Mouse (Mus musculus) liver, embryonic 14.5 days (tissue): ENCODE data around the gene Ascl1. TPM values are rescaled to one million over a fixed set of nuclear protein-coding genes. Genes with fewer than 3 reads are reported as not detected.

ENCODE experiments used
- ATAC-seq: fragments of 200-750 bp; cut with Nextera tagmentation; 2 replicates; pipeline ENCODE4 v1.8.0; 2017; ENCODE audit warnings: moderate number of reproducible peaks, mild to moderate bottlenecking, moderate library complexity; ENCODE audit not compliant: insufficient read depth
- DNase-seq, 3 experiments: peaks; one replicate each; pipeline ENCODE4 v3.0.0-alpha.2; 2012 to 2013; ENCODE audit warnings: low read depth in 3 of 3, low spot score in 3 of 3
- H3K27ac ChIP-seq: fragments of 300-500 bp; sonication (generic); 2 replicates; pipeline ENCODE4 v1.5.1; 2014; ENCODE audit warnings: moderate library complexity, mild to moderate bottlenecking, control low read depth, inconsistent platforms
- H3K27me3 ChIP-seq: fragments of 300-500 bp; sonication (generic); 2 replicates; pipeline ENCODE4 v1.6.1; 2014; ENCODE audit warnings: mild to moderate bottlenecking, low read length, moderate library complexity; ENCODE audit not compliant: control insufficient read depth, insufficient read depth
- H3K36me3 ChIP-seq: fragments of 300-500 bp; sonication (generic); replicated peaks from 2 replicates; pipeline ENCODE4 v1.6.1; 2014; ENCODE audit warnings: low read depth; ENCODE audit not compliant: control insufficient read depth, insufficient read depth
- H3K4me1 ChIP-seq, 2 experiments: fragments of 200-500 bp in 1 of 2; fragments of 300-500 bp in 1 of 2; sonication (generic) in 1 of 2; replicated peaks; 2 replicates each; pipeline ENCODE4 v1.6.1; 2012 to 2014; ENCODE audit warnings: antibody characterized with exemption in 1 of 2, inconsistent platforms in 1 of 2, low read length in 1 of 2; ENCODE audit not compliant: control insufficient read depth in 2 of 2, insufficient read depth in 2 of 2
- H3K4me2 ChIP-seq: fragments of 300-500 bp; sonication (generic); 2 replicates; pipeline ENCODE4 v1.6.1; 2014; ENCODE audit warnings: low read depth, mild to moderate bottlenecking, control low read depth, moderate library complexity
- H3K4me3 ChIP-seq, 2 experiments: fragments of 200-500 bp in 1 of 2; fragments of 300-500 bp in 1 of 2; sonication (generic) in 1 of 2; 2 replicates each; pipeline ENCODE4 v1.5.1; 2012 to 2014; ENCODE audit warnings: low read depth in 2 of 2, low read length in 2 of 2, mild to moderate bottlenecking in 2 of 2, control low read depth in 1 of 2, inconsistent platforms in 1 of 2, moderate library complexity in 1 of 2; ENCODE audit not compliant: insufficient read depth in 1 of 2
- H3K9ac ChIP-seq: fragments of 300-500 bp; sonication (generic); replicated peaks from 2 replicates; pipeline ENCODE4 v1.6.1; 2014; ENCODE audit warnings: mild to moderate bottlenecking, control low read depth, moderate library complexity
- H3K9me3 ChIP-seq: fragments of 300-500 bp; sonication (generic); 2 replicates; pipeline ENCODE4 v1.6.1; 2016; ENCODE audit warnings: low read length, mixed read lengths; ENCODE audit not compliant: control insufficient read depth
- CTCF ChIP-seq: IDR thresholded peaks from 2 replicates; pipeline ENCODE4 v1.5.1; 2016; ENCODE audit warnings: antibody characterized with exemption, low read depth, control low read depth
- EP300 ChIP-seq: IDR thresholded peaks from 2 replicates; pipeline ENCODE4 v1.6.1; 2016; ENCODE audit warnings: antibody characterized with exemption, low read depth
- WGBS: fragments of 180-500 bp; shearing (Covaris S2); extraction: QIAGEN DNeasy Blood & Tissue Kit; methylation state at CpG from one replicate; pipeline ENCODE4 v1.1.7; 2014; ENCODE audit not compliant: insufficient replicate concordance; 5-methylcytosine and 5-hydroxymethylcytosine counted together
- polyA plus RNA-seq, 2 experiments: library from polyadenylated mRNA; depleted of rRNA in 1 of 2; stranded (reverse) in 1 of 2; unstranded in 1 of 2; fragments of >200 nt; fragmentation: Nextera tagmentation in 1 of 2; extraction: Ambion mirVana in 1 of 2; gene quantifications; 2 replicates each; pipeline versions ENCODE4 v1.2.1 to v1.2.3; 2012 to 2014

The Ascl1 gene
- polyA plus RNA-seq, 2 experiments = 0.03 TPM; not detected in 1

GRCm38 (mm10) chr10:87492332-87492660 is 1.2 kb downstream of the Ascl1 start:
- no peaks in the 10 kb centered on the region for H3K9me3 ChIP-seq
- DNase-seq (no peak), ATAC-seq (no peak)
- 1% methylated on average over 26 of the region's 26 CpGs for WGBS
- H3K36me3 ChIP-seq = no peaks in the 10 kb centered on the region
- TF ChIP-seq EP300 = no peak
- no peak for TF ChIP-seq CTCF
- H3K27ac ChIP-seq = no peak overlapping the region
- H3K27me3 ChIP-seq = peaks cover 69% of the 10 kb centered on the region
- H3K4me3 ChIP-seq = peak overlapping the region in 1 of 2 experiments; percentile 39; a peak in 1 of 4 replicates
- no peak overlapping the region for H3K9ac ChIP-seq
- H3K4me2 ChIP-seq = peak overlapping the region; percentile 59
- no peaks in the 10 kb centered on the region for H3K4me1 ChIP-seq

- TF ChIP-seq EP300 (no peak), CTCF (no peak)
- WGBS = 5% methylated on average over 11 of the region's 11 CpGs
- no peak overlapping the region for H3K4me2 ChIP-seq
- no peaks in the 10 kb centered on the region for H3K9me3 ChIP-seq
- DNase-seq = no peak
- H3K4me3 ChIP-seq = no peak overlapping the region
- no peak overlapping the region for H3K9ac ChIP-seq
- H3K27ac ChIP-seq = no peak overlapping the region
- no peak for ATAC-seq
- H3K4me1 ChIP-seq = no peaks in the 10 kb centered on the region
- no peaks in the 10 kb centered on the region for H3K36me3 ChIP-seq
- H3K27me3 ChIP-seq = peaks cover 72% of the 10 kb centered on the region
These were observed 1.9 kb downstream of the Ascl1 start for GRCm38 (mm10) chr10:87491485-87492040.

- no peak overlapping the region for H3K9ac ChIP-seq
- no peak overlapping the region for H3K27ac ChIP-seq
- no peak overlapping the region for H3K4me2 ChIP-seq
- DNase-seq (no peak), ATAC-seq (no peak)
- no peaks in the 10 kb centered on the region for H3K36me3 ChIP-seq
- TF ChIP-seq CTCF = no peak
- peaks cover 80% of the 10 kb centered on the region for H3K27me3 ChIP-seq
- H3K4me3 ChIP-seq = no peak overlapping the region
- no peaks in the 10 kb centered on the region for H3K9me3 ChIP-seq
- WGBS = 5% methylated on average over 2 of the region's 2 CpGs
- H3K4me1 ChIP-seq = no peaks in the 10 kb centered on the region
These were observed 3.1 kb downstream of the Ascl1 start for GRCm38 (mm10) chr10:87490328-87490727.

GRCm38 (mm10) chr10:87489246-87490009 is 4.0 kb downstream of the Ascl1 start:
- Histone ChIP-seq H3K9me3 (no peaks in the 10 kb centered on the region), H3K9ac (no peak overlapping the region), H3K27ac (no peak overlapping the region), H3K4me1 (no peaks in the 10 kb centered on the region), H3K27me3 (peaks cover 76% of the 10 kb centered on the region), H3K36me3 (no peaks in the 10 kb centered on the region), H3K4me2 (no peak overlapping the region), H3K4me3 (no peak overlapping the region)
- ATAC-seq (no peak), DNase-seq (no peak)
- TF ChIP-seq EP300 (no peak), CTCF (no peak)
- WGBS = 4% methylated on average over 18 of the region's 18 CpGs

DNA sequence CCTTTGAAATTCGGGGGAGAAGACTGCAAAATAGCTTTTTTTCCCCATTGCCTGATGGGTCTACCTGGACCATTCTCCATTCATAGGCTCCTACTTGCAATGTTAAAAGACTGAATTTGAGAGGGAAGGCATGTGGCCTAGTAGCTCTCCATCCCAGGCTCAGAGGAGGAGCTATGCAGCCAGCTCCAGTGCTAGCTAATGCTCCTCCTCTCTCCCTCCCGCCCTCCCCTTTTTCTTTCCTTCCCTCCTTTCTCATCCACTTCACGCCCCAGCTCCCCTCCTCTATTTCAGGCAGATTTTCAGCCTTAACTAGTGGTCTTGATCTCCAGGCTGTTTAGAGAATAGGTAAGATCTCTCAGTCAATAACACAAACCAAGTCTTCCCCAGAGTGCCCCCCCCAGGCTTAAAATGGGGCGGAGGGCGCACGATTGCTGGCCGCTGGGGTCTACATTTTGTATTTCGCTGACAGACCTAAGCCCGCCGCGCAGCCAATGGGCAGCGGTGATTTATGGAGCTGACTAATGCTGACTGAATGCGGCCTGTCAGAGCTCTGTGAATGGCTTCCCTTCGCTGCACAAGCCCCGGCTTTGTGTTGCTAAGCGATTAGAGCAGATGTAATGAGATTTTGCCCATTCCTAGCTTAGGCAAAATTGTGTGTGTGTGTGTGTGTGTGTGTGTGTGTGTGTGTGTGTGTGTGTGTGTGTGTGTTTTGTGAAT is 4.9 kb downstream of the Ascl1 start:
- ATAC-seq (no peak), DNase-seq (no peak)
- Histone ChIP-seq H3K4me2 (no peak overlapping the region), H3K27ac (no peak overlapping the region), H3K27me3 (peaks cover 67% of the 10 kb centered on the region), H3K9me3 (no peaks in the 10 kb centered on the region), H3K9ac (no peak overlapping the region), H3K4me1 (no peaks in the 10 kb centered on the region), H3K4me3 (no peak overlapping the region), H3K36me3 (no peaks in the 10 kb centered on the region)
- no peak for TF ChIP-seq CTCF
- no peak for TF ChIP-seq EP300
- 1% methylated on average over 16 of the region's 16 CpGs for WGBS
